Mouse (Mus musculus): ENCODE measurements around the gene Rnf182. TPM values are rescaled to one million over a fixed set of nuclear protein-coding genes. Genes with fewer than 3 reads are reported as not detected.

Gene Rnf182
- total and polyA plus RNA-seq, 2 experiments from 2014 or later = 0.56 to 0.88 TPM

- Histone ChIP-seq H3K9me3 (replicated peaks; ENCODE audit: control insufficient read depth, low read length) (no peaks in the 10 kb centered on the region), H3K4me1 (ENCODE audit: control insufficient read depth, insufficient read depth) (no peaks in the 10 kb centered on the region; the same call in 1 of the 2 replicates), H3K36me3 (replicated peaks; ENCODE audit: control insufficient read depth, insufficient read depth, low read length) (no peaks in the 10 kb centered on the region), H3K4me3 (ENCODE audit: low read depth, low read length) (no peak overlapping the region), H3K27me3 (ENCODE audit: control insufficient read depth, insufficient read depth, low read length) (no peaks in the 10 kb centered on the region), H3K4me2 (ENCODE audit: low read depth, low read length) (no peak overlapping the region), H3K9ac (replicated peaks; ENCODE audit: low read depth, low read length) (no peak overlapping the region), H3K27ac (ENCODE audit: low read depth) (no peak overlapping the region)
- no peak for DNase-seq (ENCODE audit: low spot score)
- WGBS = 41% methylated on average over 6 of the region's 6 CpGs
- TF ChIP-seq EP300 (IDR thresholded peaks at IDR 0.05; ENCODE audit: low read depth) (no peak), CTCF (IDR thresholded peaks at IDR 0.05; ENCODE audit: low read depth) (no peak)
- ATAC-seq (ENCODE audit: insufficient read depth, low read depth) = no peak
Measured at GRCm38 (mm10) chr13:43654091-43654490, 38.6 kb downstream of the Rnf182 start.

GRCm38 (mm10) chr13:43663225-43663624, 47.7 kb downstream of the Rnf182 start:
- Histone ChIP-seq H3K27ac (ENCODE audit: low read depth) (no peak overlapping the region), H3K27me3 (ENCODE audit: control insufficient read depth, insufficient read depth, low read length) (no peaks in the 10 kb centered on the region), H3K4me1 (ENCODE audit: control insufficient read depth, insufficient read depth) (peaks cover 4% of the 10 kb centered on the region; the same call in 1 of the 2 replicates), H3K9me3 (replicated peaks; ENCODE audit: control insufficient read depth, low read length) (no peaks in the 10 kb centered on the region), H3K4me2 (ENCODE audit: low read depth, low read length) (no peak overlapping the region), H3K36me3 (replicated peaks; ENCODE audit: control insufficient read depth, insufficient read depth, low read length) (no peaks in the 10 kb centered on the region), H3K4me3 (ENCODE audit: low read depth, low read length) (no peak overlapping the region), H3K9ac (replicated peaks; ENCODE audit: low read depth, low read length) (no peak overlapping the region)
- WGBS = 91% methylated on average over 4 of the region's 4 CpGs
- ATAC-seq (ENCODE audit: insufficient read depth, low read depth) (no peak), DNase-seq (ENCODE audit: low spot score) (no peak)
- TF ChIP-seq CTCF (IDR thresholded peaks at IDR 0.05; ENCODE audit: low read depth) = no peak

- Histone ChIP-seq H3K4me3 (ENCODE audit: low read depth, low read length) (no peak overlapping the region), H3K4me1 (ENCODE audit: control insufficient read depth, insufficient read depth) (peaks cover 4% of the 10 kb centered on the region; the same call in 1 of the 2 replicates), H3K9me3 (replicated peaks; ENCODE audit: control insufficient read depth, low read length) (no peaks in the 10 kb centered on the region), H3K9ac (replicated peaks; ENCODE audit: low read depth, low read length) (no peak overlapping the region), H3K4me2 (ENCODE audit: low read depth, low read length) (no peak overlapping the region), H3K27me3 (ENCODE audit: control insufficient read depth, insufficient read depth, low read length) (no peaks in the 10 kb centered on the region), H3K27ac (ENCODE audit: low read depth) (no peak overlapping the region), H3K36me3 (replicated peaks; ENCODE audit: control insufficient read depth, insufficient read depth, low read length) (no peaks in the 10 kb centered on the region)
- ATAC-seq (ENCODE audit: insufficient read depth, low read depth) = no peak
- no peak for DNase-seq (ENCODE audit: low spot score)
- TF ChIP-seq EP300 (IDR thresholded peaks at IDR 0.05; ENCODE audit: low read depth) = no peak
- no peak for TF ChIP-seq CTCF (IDR thresholded peaks at IDR 0.05; ENCODE audit: low read depth)
- WGBS = 93% methylated on average over 12 of the region's 12 CpGs
Measured at GRCm38 (mm10) chr13:43666130-43666529, 50.6 kb downstream of the Rnf182 start.

- H3K36me3 ChIP-seq (replicated peaks; ENCODE audit: control insufficient read depth, insufficient read depth, low read length) = no peaks in the 10 kb centered on the region
- peaks cover 4% of the 10 kb centered on the region; the same call in 1 of the 2 replicates for H3K4me1 ChIP-seq (ENCODE audit: control insufficient read depth, insufficient read depth)
- TF ChIP-seq CTCF (IDR thresholded peaks at IDR 0.05; ENCODE audit: low read depth) (no peak), EP300 (IDR thresholded peaks at IDR 0.05; ENCODE audit: low read depth) (no peak)
- H3K27me3 ChIP-seq (ENCODE audit: control insufficient read depth, insufficient read depth, low read length) = no peaks in the 10 kb centered on the region
- H3K4me3 ChIP-seq (ENCODE audit: low read depth, low read length) = no peak overlapping the region
- no peak overlapping the region for H3K9ac ChIP-seq (replicated peaks; ENCODE audit: low read depth, low read length)
- H3K4me2 ChIP-seq (ENCODE audit: low read depth, low read length) = no peak overlapping the region
- no peak for ATAC-seq (ENCODE audit: insufficient read depth, low read depth)
- WGBS = 56% methylated on average over 6 of the region's 6 CpGs
- H3K9me3 ChIP-seq (replicated peaks; ENCODE audit: control insufficient read depth, low read length) = no peaks in the 10 kb centered on the region
- DNase-seq (ENCODE audit: low spot score) = no peak
- no peak overlapping the region for H3K27ac ChIP-seq (ENCODE audit: low read depth)
Measured at GRCm38 (mm10) chr13:43666920-43667319, 51.4 kb downstream of the Rnf182 start.

GRCm38 (mm10) chr13:43677159-43677882, 61.8 kb downstream of the Rnf182 start:
- no peaks in the 10 kb centered on the region for H3K27me3 ChIP-seq (ENCODE audit: control insufficient read depth, insufficient read depth, low read length)
- no peak overlapping the region for H3K27ac ChIP-seq (ENCODE audit: low read depth)
- H3K4me2 ChIP-seq (ENCODE audit: low read depth, low read length) = no peak overlapping the region
- WGBS = 51% methylated on average over 8 of the region's 8 CpGs
- no peak overlapping the region for H3K4me3 ChIP-seq (ENCODE audit: low read depth, low read length)
- H3K9ac ChIP-seq (replicated peaks; ENCODE audit: low read depth, low read length) = no peak overlapping the region
- no peaks in the 10 kb centered on the region for H3K9me3 ChIP-seq (replicated peaks; ENCODE audit: control insufficient read depth, low read length)
- no peaks in the 10 kb centered on the region for H3K36me3 ChIP-seq (replicated peaks; ENCODE audit: control insufficient read depth, insufficient read depth, low read length)
- DNase-seq (ENCODE audit: low spot score) (no peak), ATAC-seq (ENCODE audit: insufficient read depth, low read depth) (no peak)
- no peak for TF ChIP-seq EP300 (IDR thresholded peaks at IDR 0.05; ENCODE audit: low read depth)
- no peak for TF ChIP-seq CTCF (IDR thresholded peaks at IDR 0.05; ENCODE audit: low read depth)
- no peaks in the 10 kb centered on the region for H3K4me1 ChIP-seq (ENCODE audit: control insufficient read depth, insufficient read depth)

- Histone ChIP-seq H3K4me3 (ENCODE audit: low read depth, low read length) (no peak overlapping the region), H3K4me2 (ENCODE audit: low read depth, low read length) (no peak overlapping the region), H3K4me1 (ENCODE audit: control insufficient read depth, insufficient read depth) (no peaks in the 10 kb centered on the region), H3K27ac (ENCODE audit: low read depth) (no peak overlapping the region), H3K27me3 (ENCODE audit: control insufficient read depth, insufficient read depth, low read length) (no peaks in the 10 kb centered on the region), H3K9ac (replicated peaks; ENCODE audit: low read depth, low read length) (no peak overlapping the region), H3K9me3 (replicated peaks; ENCODE audit: control insufficient read depth, low read length) (no peaks in the 10 kb centered on the region), H3K36me3 (replicated peaks; ENCODE audit: control insufficient read depth, insufficient read depth, low read length) (no peaks in the 10 kb centered on the region)
- DNase-seq (ENCODE audit: low spot score) (no peak), ATAC-seq (ENCODE audit: insufficient read depth, low read depth) (no peak)
- TF ChIP-seq CTCF (IDR thresholded peaks at IDR 0.05; ENCODE audit: low read depth) (no peak), EP300 (IDR thresholded peaks at IDR 0.05; ENCODE audit: low read depth) (no peak)
- 75% methylated on average over 5 of the region's 5 CpGs for WGBS
Measured at GRCm38 (mm10) chr13:43677883-43678244, 62.4 kb downstream of the Rnf182 start.
